Mouse (Mus musculus) hindbrain, embryonic 16.5 days (tissue): ENCODE measurements around the gene Ckap4. TPM values are rescaled to one million over a fixed set of nuclear protein-coding genes. Genes with fewer than 3 reads are reported as not detected.

ENCODE experiments used
- ATAC-seq: fragments of 200-750 bp; cut with Nextera tagmentation; 2 replicates; pipeline ENCODE4 v1.8.0; 2017; ENCODE audit warnings: moderate TSS enrichment, moderate library complexity
- H3K27ac ChIP-seq: fragments of 300-500 bp; sonication (generic); 2 replicates; pipeline ENCODE4 v1.5.1; 2014; ENCODE audit warnings: low read depth, mild to moderate bottlenecking, control low read depth, low read length, moderate library complexity
- H3K27me3 ChIP-seq: fragments of 300-500 bp; sonication (generic); replicated peaks from 2 replicates; pipeline ENCODE4 v1.6.1; 2014; ENCODE audit warnings: low read length; ENCODE audit not compliant: control insufficient read depth, insufficient read depth
- H3K36me3 ChIP-seq: fragments of 300-500 bp; sonication (generic); 2 replicates; pipeline ENCODE4 v1.6.1; 2014; ENCODE audit warnings: mild to moderate bottlenecking, low read length, moderate library complexity, mixed read lengths; ENCODE audit not compliant: control insufficient read depth, insufficient read depth
- H3K4me1 ChIP-seq: fragments of 300-500 bp; sonication (generic); 2 replicates; pipeline ENCODE4 v1.6.1; 2014; ENCODE audit warnings: low read depth, low read length; ENCODE audit not compliant: control insufficient read depth, insufficient read depth
- H3K4me2 ChIP-seq: fragments of 300-500 bp; sonication (generic); 2 replicates; pipeline ENCODE4 v1.6.1; 2014; ENCODE audit warnings: mild to moderate bottlenecking, low read length, control low read depth, moderate library complexity
- H3K4me3 ChIP-seq: fragments of 300-500 bp; sonication (generic); 2 replicates; pipeline ENCODE4 v1.5.1; 2014; ENCODE audit warnings: mild to moderate bottlenecking, low read length, control low read depth, moderate library complexity
- H3K9ac ChIP-seq: fragments of 300-500 bp; sonication (generic); 2 replicates; pipeline ENCODE4 v1.6.1; 2014; ENCODE audit warnings: low read depth, mild to moderate bottlenecking, control low read depth, low read length, moderate library complexity
- H3K9me3 ChIP-seq: fragments of 300-500 bp; sonication (generic); 2 replicates; pipeline ENCODE4 v1.6.1; 2014; ENCODE audit warnings: mild to moderate bottlenecking, low read length, moderate library complexity; ENCODE audit not compliant: control insufficient read depth
- WGBS: fragments of 180-500 bp; shearing (Covaris S2); extraction: QIAGEN DNeasy Blood & Tissue Kit; methylation state at CpG from one replicate; pipeline ENCODE4 v1.1.7; 2014; 5-methylcytosine and 5-hydroxymethylcytosine counted together
- polyA plus RNA-seq: library from polyadenylated mRNA; unstranded; fragments of >200 nt; fragmentation: Nextera tagmentation; extraction: Ambion mirVana; gene quantifications from 2 replicates; pipeline ENCODE4 v1.2.1, GENCODE M21; 2015

Gene Ckap4
- 24.2 and 51.3 TPM in 2 replicates for polyA plus RNA-seq

DNA sequence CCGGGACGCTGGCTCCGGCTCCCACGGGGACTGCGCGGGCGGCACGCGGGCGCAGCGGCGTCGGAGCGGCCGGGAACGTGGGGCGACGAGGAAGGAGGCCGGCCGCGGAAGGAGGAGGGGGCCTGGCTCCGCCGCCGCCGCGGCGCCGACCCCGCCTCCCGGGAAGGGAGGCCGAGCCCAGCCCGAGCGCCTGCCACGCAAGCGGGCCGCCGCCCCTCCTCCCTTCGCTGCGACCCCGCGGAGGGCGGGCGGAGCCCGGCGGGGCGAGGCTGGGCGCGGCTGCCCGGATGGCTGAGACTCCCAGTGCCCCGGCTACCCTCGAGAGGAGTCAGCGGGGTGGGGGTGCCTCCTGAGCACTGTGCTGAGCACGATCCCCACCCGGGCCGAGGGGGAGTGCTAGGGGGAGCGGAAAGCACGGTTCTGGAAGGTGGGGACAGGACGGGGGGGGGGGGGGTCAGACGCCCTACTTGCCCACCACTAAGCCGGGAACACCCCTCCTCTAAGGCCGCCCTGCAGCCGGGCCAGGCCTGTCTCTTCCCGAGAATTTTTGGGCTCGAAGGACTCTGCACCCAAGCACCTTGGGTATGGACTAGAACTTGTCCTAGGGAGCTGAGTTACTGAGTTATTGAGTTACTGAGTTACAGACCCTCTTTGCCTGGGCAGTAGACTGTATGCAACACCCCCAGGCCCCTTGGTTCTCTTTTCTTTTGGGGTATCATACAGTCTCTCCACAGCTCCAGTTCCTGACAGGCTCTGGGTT, at the start of gene Ckap4:
Gene Ckap4 (minus strand): TSS at position 151 of the 760 bp plus-strand sequence.
- H3K4me1 ChIP-seq: peaks cover 33% of the 10 kb centered on the region

DNA sequence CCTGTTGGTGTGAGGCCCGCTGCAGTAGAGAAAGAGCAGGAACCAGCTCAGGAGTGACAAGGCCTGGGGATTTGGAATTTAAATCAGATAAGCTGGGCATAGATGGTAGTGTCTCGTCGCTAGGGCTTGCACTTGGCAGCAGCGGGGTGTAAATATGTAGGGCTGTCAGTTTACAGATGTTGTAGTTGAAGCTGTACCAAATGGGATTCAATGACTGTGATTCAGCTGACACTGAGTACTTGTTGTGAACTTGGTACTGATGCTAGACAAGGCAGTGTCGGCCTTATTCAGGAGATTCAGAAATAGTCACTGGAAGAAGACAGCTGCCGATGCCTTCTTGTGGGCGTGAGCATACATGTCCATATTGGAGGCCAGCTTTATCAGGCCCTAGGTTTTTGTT, 48.4 kb upstream of the Ckap4 start:
- 79% methylated on average over 7 of the region's 7 CpGs for WGBS
- Histone ChIP-seq H3K27me3 (no peaks in the 10 kb centered on the region), H3K4me3 (no peak overlapping the region), H3K27ac (no peak overlapping the region), H3K36me3 (no peaks in the 10 kb centered on the region), H3K9me3 (no peaks in the 10 kb centered on the region), H3K4me2 (no peak overlapping the region), H3K4me1 (peaks cover 8% of the 10 kb centered on the region), H3K9ac (no peak overlapping the region)
- ATAC-seq: no peak

More for the DNA sequence above, at the start of gene Ckap4:
- no peaks in the 10 kb centered on the region for H3K27me3 ChIP-seq
- H3K4me3 ChIP-seq: peak within 1 kb of the TSS; percentile 80
- no peaks in the 10 kb centered on the region for H3K36me3 ChIP-seq
- peak; percentile 88 for ATAC-seq
- peak within 1 kb of the TSS; percentile 95 for H3K9ac ChIP-seq
- H3K4me2 ChIP-seq: peak within 1 kb of the TSS; percentile 79
- peak within 1 kb of the TSS; percentile 91 for H3K27ac ChIP-seq
- WGBS: 2% methylated on average over 32 of the region's 64 CpGs
- H3K9me3 ChIP-seq: no peaks in the 10 kb centered on the region

GRCm38 (mm10) chr10:84581191-84581590, 47.3 kb upstream of the Ckap4 start:
- H3K9me3 ChIP-seq: no peaks in the 10 kb centered on the region
- no peak overlapping the region for H3K9ac ChIP-seq
- H3K4me1 ChIP-seq: peaks cover 8% of the 10 kb centered on the region
- no peak overlapping the region for H3K4me3 ChIP-seq
- H3K4me2 ChIP-seq: no peak overlapping the region
- H3K27me3 ChIP-seq: no peaks in the 10 kb centered on the region
- H3K27ac ChIP-seq: no peak overlapping the region
- no peak for ATAC-seq
- no peaks in the 10 kb centered on the region for H3K36me3 ChIP-seq
- 77% methylated on average over 8 of the region's 8 CpGs for WGBS

DNA sequence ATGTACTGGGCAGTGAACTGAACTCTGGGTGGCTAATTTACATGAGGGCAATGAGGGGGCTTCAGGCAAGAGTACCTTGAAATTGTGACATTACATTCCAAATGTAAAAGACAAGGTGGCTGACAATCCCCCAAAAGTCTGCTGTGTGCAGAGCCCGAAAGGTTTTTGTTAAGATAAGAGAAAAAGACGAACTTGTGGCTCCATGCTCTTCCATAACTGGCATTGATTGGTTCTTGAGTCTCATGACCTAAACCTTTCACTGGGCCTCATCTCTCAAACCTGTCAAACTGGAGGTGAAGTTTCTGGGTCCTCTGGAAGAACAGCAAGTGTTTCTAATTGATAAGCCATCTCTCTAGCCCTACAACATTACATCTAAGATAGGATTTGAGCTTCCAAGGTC, 45.7 kb upstream of the Ckap4 start:
- H3K27ac ChIP-seq: no peak overlapping the region
- 90% methylated on average over 2 of the region's 2 CpGs for WGBS
- H3K4me3 ChIP-seq: no peak overlapping the region
- H3K9ac ChIP-seq: no peak overlapping the region
- peaks cover 8% of the 10 kb centered on the region for H3K4me1 ChIP-seq
- no peaks in the 10 kb centered on the region for H3K9me3 ChIP-seq
- no peaks in the 10 kb centered on the region for H3K36me3 ChIP-seq
- no peaks in the 10 kb centered on the region for H3K27me3 ChIP-seq
- no peak for ATAC-seq
- H3K4me2 ChIP-seq: no peak overlapping the region

- no peaks in the 10 kb centered on the region for H3K36me3 ChIP-seq
- no peak overlapping the region for H3K4me3 ChIP-seq
- ATAC-seq: no peak
- peaks cover 8% of the 10 kb centered on the region for H3K4me1 ChIP-seq
- 80% methylated on average over 10 of the region's 10 CpGs for WGBS
- H3K27ac ChIP-seq: no peak overlapping the region
- H3K27me3 ChIP-seq: no peaks in the 10 kb centered on the region
- no peaks in the 10 kb centered on the region for H3K9me3 ChIP-seq
- H3K4me2 ChIP-seq: no peak overlapping the region
- H3K9ac ChIP-seq: no peak overlapping the region
Observed at GRCm38 (mm10) chr10:84578738-84579137, 44.9 kb upstream of the Ckap4 start.

GRCm38 (mm10) chr10:84577071-84577727, 43.3 kb upstream of the Ckap4 start:
- WGBS: 3% methylated on average over 38 of the region's 38 CpGs
- peak; percentile 35 for ATAC-seq
- Histone ChIP-seq H3K9ac (peak overlapping the region; percentile 81), H3K36me3 (no peaks in the 10 kb centered on the region), H3K9me3 (no peaks in the 10 kb centered on the region), H3K27ac (peak overlapping the region; percentile 86), H3K4me2 (peak overlapping the region; percentile 80), H3K27me3 (no peaks in the 10 kb centered on the region), H3K4me1 (peaks cover 8% of the 10 kb centered on the region), H3K4me3 (peak overlapping the region; percentile 95)

DNA sequence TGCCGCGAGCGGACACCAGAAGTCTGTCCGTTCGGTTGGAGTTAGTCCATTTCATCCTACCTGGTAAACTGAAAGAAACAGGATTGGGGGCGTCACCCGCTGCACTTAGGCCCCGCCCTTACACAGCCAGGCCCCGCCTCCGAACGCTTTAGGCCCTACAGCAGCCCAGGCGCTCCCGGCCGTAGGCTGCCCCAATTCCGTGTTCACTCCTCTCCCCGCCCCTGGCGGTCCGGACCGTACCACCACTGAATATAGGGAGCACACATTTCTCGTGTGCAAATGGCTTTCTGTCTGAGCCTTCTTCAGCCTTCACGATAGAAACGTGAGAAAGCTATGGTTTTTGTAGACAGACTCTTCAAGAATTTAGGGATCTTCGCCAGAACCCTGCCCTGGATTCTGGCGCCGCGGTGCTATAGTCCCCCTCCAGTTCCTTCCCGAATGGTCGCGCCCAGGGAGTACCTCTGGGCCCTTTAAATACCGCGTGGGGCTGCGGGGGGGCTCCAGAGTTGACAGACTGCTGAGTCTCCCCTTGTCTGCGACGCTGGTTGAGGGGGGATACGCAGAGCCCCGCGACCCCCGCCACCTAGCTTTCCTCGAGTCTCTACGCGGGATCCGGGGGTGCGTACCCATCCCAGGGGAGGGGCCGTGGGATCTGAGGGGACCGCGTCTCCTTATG, 42.7 kb upstream of the Ckap4 start, which contains the start of gene Tcp11l2:
Gene Tcp11l2 (plus strand): TSS at position 232 of the 676 bp plus-strand sequence.
- H3K9ac ChIP-seq: peak within 1 kb of the TSS; percentile 81
- peaks cover 8% of the 10 kb centered on the region for H3K4me1 ChIP-seq
- peak; percentile 99 for ATAC-seq
- H3K9me3 ChIP-seq: no peaks in the 10 kb centered on the region
- H3K27me3 ChIP-seq: no peaks in the 10 kb centered on the region
- H3K4me3 ChIP-seq: peak within 1 kb of the TSS; percentile 95
- no peaks in the 10 kb centered on the region for H3K36me3 ChIP-seq
- peak within 1 kb of the TSS; percentile 80 for H3K4me2 ChIP-seq
- under 1% methylated on average over 46 of the region's 46 CpGs for WGBS
- H3K27ac ChIP-seq: peak within 1 kb of the TSS; percentile 86

DNA sequence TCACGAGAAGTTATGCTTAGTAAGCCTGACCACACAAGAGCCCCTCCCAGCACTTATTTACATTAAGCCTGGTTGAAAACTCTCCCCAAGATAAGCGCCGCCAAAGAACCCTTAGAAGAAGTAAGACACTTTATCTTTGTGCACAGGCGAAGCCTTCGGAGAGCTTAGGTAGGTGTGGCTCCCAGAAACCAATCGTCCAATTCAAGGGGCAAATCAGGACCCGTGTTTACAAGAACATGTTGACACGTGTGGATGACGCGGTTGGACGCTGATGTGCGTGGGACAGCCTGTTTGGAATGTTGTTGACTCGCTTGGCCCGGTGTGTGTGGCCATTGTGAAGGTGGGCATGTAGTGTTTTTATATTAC, 42.1 kb upstream of the Ckap4 start:
- peak overlapping the region; percentile 80 for H3K4me2 ChIP-seq
- no peaks in the 10 kb centered on the region for H3K9me3 ChIP-seq
- peak; percentile 86 for ATAC-seq
- H3K4me3 ChIP-seq: peak overlapping the region; percentile 95
- H3K9ac ChIP-seq: peak overlapping the region; percentile 5; the same call in 1 of the 2 replicates
- no peaks in the 10 kb centered on the region for H3K27me3 ChIP-seq
- no peak overlapping the region; the same call in 1 of the 2 replicates for H3K27ac ChIP-seq
- peaks cover 8% of the 10 kb centered on the region for H3K4me1 ChIP-seq
- WGBS: under 1% methylated on average over 14 of the region's 14 CpGs
- no peaks in the 10 kb centered on the region for H3K36me3 ChIP-seq
